Mouse (Mus musculus): ENCODE results near the gene Usp30.

- TF ChIP-seq CTCF (IDR thresholded peaks at IDR 0.05; ENCODE audit: control insufficient read depth, insufficient read depth, insufficient read length) (no peak), MAX (IDR thresholded peaks at IDR 0.05) (no peak), MYOD1 (IDR thresholded peaks at IDR 0.05; ENCODE audit: control insufficient read depth, insufficient read length, low read depth) (no peak), USF1 (IDR thresholded peaks at IDR 0.05; ENCODE audit: low read depth) (no peak)
These were observed 81.0 kb downstream of the Usp30 start, which contains the start of gene Acacb for GRCm38 (mm10) chr5:114146028-114146888.

Data from C2C12 (cell line).